Mouse (Mus musculus) hindbrain, embryonic 13.5 days (tissue): ENCODE data around the gene Spata5. TPM values are rescaled to one million over a fixed set of nuclear protein-coding genes. Genes with fewer than 3 reads are reported as not detected.

Source experiments
- polyA plus RNA-seq: library from polyadenylated mRNA; unstranded; fragments of >200 nt; fragmentation: Nextera tagmentation; extraction: Ambion mirVana; gene quantifications from 2 replicates; pipeline ENCODE4 v1.2.1, GENCODE M21; 2015

Spata5 gene
- polyA plus RNA-seq, 1 experiment from 2014 or later: 30.6 TPM

Other genes starting within 250 kb of the Spata5 start
- gene Il21, start 187.3 kb upstream of the Spata5 start, polyA plus RNA-seq: not detected in 2 replicates
- 5.3 and 5.4 TPM in 2 replicates for gene Bbs12, start 107.3 kb upstream of the Spata5 start, polyA plus RNA-seq
- 2.5 and 4.2 TPM in 2 replicates for gene Cetn4, start 107.2 kb upstream of the Spata5 start, polyA plus RNA-seq
- 0.34 and 0.53 TPM in 2 replicates for gene Fgf2, start 71.5 kb upstream of the Spata5 start, polyA plus RNA-seq
- gene Nudt6, start 315 bp downstream of the Spata5 start, polyA plus RNA-seq: 6.4 and 6.6 TPM in 2 replicates
- 4.4 and 5.7 TPM in 2 replicates for gene Spry1, start 220.1 kb downstream of the Spata5 start, polyA plus RNA-seq